Mouse (Mus musculus): Measurements from ENCODE around the gene Adcy7.
A peak's percentile ranks its signal among the peaks of the same experiment; 100 is the strongest.

Gene Adcy7

DNA sequence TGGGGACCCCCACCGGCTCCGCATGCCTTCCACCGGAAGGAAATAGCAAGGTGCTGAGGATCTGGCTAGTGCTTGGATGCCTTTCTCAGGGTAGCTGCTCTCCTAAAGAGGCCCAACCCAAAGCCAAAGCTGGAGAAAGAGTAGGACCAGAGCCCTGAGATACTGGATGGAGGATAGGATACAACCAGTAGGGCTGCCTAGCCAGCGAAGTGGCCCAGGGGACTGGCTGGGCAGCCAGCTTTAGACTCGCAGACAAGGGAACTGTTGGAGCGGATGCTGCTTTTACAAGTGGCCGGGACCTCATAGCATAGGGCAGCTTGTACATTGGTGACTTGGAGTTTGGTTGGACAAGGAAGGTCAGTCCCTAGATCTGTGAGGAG, 838 bp downstream of the Adcy7 start:
- DNase-seq (ENCODE audit: low read depth, low spot score), result no peak

DNA sequence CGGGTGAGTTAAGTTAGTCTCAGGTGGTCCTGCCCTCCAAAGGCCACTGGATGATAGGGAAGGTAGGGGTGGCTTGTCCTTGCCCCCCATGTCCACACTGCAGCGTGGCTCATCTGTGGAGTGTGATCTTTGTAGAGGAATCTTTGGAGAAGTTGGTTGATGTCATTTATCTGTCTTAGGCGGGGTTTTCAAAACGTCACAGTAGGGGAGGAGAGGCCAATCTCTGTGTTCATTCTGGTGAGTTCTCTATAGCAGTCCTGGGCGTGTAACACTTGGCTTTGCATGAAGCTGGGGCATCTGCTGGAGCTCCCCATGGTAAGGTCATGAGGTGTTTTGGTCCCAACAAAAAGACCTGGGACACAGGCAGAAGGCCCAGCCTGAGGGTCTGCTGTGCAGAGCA, 1.9 kb downstream of the Adcy7 start:
- DNase-seq (ENCODE audit: low read depth, low spot score), result no peak

GRCm38 (mm10) chr8:88279220-88279619, 7.0 kb downstream of the Adcy7 start:
- DNase-seq (ENCODE audit: low read depth, low spot score), result no peak

DNA sequence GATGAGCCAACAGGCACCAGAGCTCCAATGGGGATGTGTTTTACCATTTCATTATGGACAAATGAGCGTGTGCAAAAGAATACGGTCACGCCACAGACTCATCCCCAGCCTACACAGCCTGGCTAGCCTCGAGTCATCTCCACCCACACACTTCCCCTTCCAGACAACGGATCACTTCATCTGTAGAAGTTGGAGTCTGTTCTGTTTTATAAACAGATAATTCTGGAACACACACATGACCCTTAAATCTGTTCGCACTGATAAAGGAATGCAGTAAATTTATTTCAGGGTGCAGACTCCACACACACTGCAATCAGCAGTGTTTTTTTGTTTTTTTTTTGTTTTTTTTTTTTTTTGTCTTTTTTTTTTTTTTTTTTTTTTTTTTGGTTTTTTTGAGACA, 7.5 kb downstream of the Adcy7 start:
- DNase-seq (ENCODE audit: low read depth, low spot score), result no peak

- DNase-seq (ENCODE audit: low read depth, low spot score), result no peak
These were observed 8.7 kb downstream of the Adcy7 start for GRCm38 (mm10) chr8:88280904-88281303.

DNA sequence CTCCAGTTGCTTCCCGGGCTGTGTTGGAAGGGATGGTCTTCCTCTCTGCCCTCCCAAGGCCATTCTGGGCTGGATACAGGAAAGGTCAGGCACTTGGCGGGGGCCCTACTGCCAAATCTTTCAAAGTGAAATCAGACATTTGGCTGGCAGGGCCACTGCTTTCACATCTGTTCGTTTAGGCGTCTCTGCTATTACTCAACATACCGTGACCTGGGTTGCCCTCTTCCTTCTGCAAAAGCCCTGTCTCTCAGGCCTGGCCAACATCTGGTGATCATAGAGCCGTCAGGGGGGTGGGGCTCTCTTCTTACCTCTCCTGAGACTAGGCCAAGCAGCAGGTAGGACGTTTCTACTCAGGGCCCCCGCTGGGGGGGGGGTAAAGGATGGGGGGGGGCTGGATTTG, 10.5 kb downstream of the Adcy7 start:
- peak; percentile 73 for DNase-seq (ENCODE audit: low read depth, low spot score)

DNA sequence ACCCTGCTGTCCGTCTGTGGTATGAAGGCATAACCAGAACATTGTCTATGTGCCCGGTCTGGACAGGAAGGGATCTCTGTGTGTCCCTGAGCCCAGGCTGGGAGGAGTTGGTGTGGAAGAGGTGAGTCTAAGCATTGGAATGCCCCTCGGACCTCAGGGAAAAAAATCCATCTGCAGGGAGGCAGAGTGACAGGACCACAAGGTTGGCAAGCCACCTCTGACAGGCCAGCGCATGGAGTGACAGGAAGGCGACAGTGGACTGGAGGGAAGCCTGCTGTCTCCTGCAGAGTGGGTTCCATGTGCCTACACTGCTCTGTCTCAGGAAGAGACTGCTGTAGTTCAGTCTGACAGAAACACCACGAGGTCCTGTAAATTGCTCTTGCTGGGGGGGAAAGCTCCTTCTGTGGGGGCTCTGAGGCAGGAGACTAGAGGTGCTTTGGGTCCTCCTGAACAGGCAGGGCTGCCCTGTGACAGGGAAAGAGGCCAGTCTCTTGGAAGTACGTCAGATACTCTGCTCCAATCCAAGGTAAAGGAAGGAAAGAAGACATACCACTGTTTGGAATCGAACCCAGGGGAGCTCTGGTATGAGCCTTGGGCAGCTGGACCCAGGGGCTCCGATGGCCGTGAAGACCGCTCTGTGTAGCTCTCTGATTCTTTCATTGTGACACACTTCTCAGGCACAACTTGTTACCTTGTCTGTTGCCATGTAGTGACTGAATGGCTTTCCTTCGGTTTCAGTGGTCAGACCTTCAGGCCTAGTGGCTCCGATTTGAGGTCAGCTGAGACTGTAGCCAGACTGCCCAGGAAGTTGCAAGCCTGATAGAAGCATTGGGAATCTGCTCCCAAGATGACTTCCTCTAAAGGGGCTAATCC, 11.3 kb downstream of the Adcy7 start:
- DNase-seq (ENCODE audit: low read depth, low spot score), result no peak

GRCm38 (mm10) chr8:88284738-88285137, 12.5 kb downstream of the Adcy7 start:
- no peak for DNase-seq (ENCODE audit: low read depth, low spot score)

- no peak for DNase-seq (ENCODE audit: low read depth, low spot score)
These were observed 13.5 kb downstream of the Adcy7 start for GRCm38 (mm10) chr8:88285469-88286356.

- no peak for DNase-seq (ENCODE audit: low read depth, low spot score)
These were observed 14.3 kb downstream of the Adcy7 start for GRCm38 (mm10) chr8:88286421-88286960.

- DNase-seq (ENCODE audit: low read depth, low spot score), result no peak
These were observed 16.5 kb downstream of the Adcy7 start for GRCm38 (mm10) chr8:88288622-88289242.

DNA sequence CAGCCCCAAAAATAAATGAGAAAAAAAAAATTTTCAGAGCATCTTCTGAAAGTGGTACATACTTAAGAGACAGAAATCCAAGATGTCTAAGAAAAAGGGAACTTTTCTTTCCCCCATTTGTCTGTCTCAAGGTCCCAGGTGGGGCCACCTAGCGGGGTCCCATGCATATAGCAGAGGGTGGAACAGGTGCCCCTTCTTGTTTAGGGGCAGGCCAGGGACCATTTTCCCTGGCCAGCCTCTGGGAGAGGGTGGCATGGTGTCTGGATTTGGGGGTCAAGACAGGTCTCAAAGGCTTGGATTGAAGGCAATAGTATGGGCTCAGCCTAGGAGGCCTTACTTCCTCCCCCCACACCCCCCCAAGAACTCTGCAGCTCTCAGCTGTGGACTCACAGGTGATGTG, 17.7 kb downstream of the Adcy7 start:
- DNase-seq (ENCODE audit: low read depth, low spot score), result no peak

- no peak for DNase-seq (ENCODE audit: low read depth, low spot score)
These were observed 18.4 kb downstream of the Adcy7 start for GRCm38 (mm10) chr8:88290326-88291304.

- no peak for DNase-seq (ENCODE audit: low read depth, low spot score)
These were observed 19.1 kb downstream of the Adcy7 start for GRCm38 (mm10) chr8:88291305-88291690.

DNA sequence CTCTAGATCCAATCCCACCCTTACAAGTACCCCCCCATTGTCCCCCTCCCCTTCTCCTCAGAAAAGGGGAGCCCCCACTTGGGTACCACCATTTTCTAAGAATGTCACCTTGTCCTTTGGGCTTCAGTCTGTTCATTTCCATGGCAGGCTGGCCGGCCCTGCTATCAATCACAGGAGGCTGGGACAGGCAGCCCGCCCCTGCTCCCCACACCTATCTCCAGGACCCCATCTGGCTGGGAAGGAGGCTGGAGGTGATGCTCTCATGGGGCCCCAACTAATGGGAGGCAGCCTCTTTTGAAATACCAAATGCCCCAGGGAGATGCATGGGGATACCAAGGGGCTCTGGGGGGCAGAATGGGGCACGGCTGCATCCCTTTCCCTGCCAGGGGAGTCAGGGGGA, 20.7 kb downstream of the Adcy7 start:
- no peak for DNase-seq (ENCODE audit: low read depth, low spot score)

DNA sequence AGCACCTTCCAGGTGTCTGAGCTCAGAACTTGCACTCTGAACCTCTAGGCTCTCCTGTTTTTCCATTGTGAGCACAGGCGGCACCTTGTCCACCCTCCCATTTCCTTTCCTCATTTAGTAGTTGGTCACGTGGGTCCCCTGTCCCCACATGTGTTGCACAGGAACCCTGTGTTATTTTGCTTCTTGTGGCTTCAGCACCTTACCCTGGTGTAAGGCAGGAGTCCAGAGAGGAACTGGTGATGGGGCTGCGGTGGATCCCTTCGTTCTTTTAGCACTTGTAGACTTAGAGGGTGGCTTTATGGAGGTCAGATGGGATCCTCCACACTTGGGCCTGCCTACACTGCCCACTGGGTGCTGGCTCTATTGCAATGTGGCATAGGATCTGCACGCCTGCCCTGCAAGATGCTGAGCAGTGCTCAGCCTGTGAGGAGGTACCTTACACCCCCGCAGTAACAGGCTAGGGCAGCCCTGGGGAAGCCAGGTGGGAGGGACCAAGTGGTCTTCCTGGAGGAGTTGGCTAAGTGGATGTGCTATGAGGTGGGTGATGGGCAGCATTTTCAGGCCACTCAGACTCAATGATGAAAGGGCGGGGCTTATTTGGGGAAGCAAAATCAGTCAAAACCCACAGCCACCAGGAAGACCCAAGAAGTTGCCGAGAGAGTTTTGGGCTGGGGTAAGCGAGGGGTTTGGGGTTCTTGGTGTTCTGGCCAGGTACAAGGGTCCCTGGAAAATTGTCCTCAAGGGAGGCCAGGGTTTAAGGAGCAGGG, 21.6 kb downstream of the Adcy7 start:
- no peak for DNase-seq (ENCODE audit: low read depth, low spot score)

- DNase-seq (ENCODE audit: low read depth, low spot score), result no peak
These were observed 22.8 kb downstream of the Adcy7 start for GRCm38 (mm10) chr8:88294977-88295376.

DNA sequence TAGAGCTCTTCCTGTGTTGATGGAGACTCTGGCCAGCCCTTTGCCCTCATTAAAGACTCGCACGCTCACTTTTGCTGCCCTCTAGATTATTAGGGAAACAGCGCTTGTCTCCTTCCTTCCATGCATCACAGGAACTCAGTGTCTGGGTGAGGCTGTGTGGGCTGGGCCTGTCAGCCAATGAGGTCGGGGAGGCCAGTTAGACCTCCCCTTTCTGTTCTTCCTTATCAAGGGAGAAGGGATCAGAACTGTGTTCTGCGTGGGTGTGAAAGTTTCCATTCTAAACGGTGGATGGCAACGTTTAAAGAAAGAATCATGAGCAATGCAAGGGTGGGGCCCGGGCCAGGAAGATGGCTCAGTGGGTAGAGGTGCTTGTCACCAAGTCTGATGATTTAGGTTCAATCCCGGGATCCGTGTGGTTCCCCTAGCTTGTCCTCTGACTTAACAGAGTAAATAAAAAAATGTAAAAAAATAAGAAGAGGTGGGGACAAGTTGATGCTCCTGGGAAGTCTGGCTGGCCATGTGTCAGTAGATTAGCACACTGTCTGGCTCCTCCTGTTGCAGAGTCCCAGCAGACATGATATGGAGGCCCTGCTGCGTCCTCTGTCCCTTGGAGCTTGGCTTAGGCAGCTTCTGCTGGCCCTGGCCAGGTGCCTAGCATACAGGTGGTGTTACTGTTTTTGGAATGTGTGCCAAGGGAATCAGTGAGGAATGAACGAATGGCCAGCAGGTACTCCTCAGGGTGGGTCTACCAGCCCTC, 26.0 kb downstream of the Adcy7 start:
- no peak for DNase-seq (ENCODE audit: low read depth, low spot score)

GRCm38 (mm10) chr8:88298733-88299103, 26.5 kb downstream of the Adcy7 start:
- DNase-seq (ENCODE audit: low read depth, low spot score), result no peak

Data from forelimb bud, embryonic 11.5 days (tissue).